Mouse (Mus musculus): Measurements from ENCODE around the gene Tubb3.

DNA sequence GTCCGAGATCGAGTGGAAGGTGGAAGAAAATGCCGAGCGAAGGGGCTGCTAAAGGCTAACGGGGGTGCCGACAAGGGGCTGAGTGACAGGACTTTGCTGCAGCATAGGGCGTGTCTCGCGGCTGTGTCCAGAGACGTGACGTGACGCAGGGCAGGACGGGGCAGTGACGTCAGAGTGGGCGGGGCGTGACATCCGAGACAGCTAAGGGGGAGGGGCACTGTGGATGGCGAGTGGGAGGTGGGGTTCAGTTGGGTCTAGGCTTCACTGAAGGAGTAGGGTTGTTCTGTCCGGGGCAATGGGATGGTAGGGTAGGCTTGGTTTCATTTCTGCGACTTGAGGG, 37.0 kb upstream of the Tubb3 start:
- no peak for TF ChIP-seq CTCF (IDR thresholded peaks at IDR 0.05; ENCODE audit: borderline replicate concordance, insufficient read depth, low read length)
- TF ChIP-seq POLR2A (IDR thresholded peaks at IDR 0.05; ENCODE audit: low read depth, low read length), result peak; percentile 80
